Mouse (Mus musculus) forebrain, embryonic 14.5 days (tissue): ENCODE data around the gene Gm10217. TPM values are rescaled to one million over a fixed set of nuclear protein-coding genes. Genes with fewer than 3 reads are reported as not detected.

Experiments
- ATAC-seq: fragments of 200-750 bp; cut with Nextera tagmentation; 2 replicates; pipeline ENCODE4 v1.8.0; 2017; ENCODE audit warnings: mild to moderate bottlenecking, moderate library complexity
- DNase-seq: peaks from one replicate; pipeline ENCODE4 v3.0.0-alpha.2; 2015; ENCODE audit warnings: low spot score
- H3K27ac ChIP-seq: fragments of 300-500 bp; sonication (generic); 2 replicates; pipeline ENCODE4 v1.5.1; 2014; ENCODE audit warnings: low read depth, mild to moderate bottlenecking, control low read depth, low read length, moderate library complexity
- H3K27me3 ChIP-seq: fragments of 300-500 bp; sonication (generic); replicated peaks from 2 replicates; pipeline ENCODE4 v1.6.1; 2014; ENCODE audit warnings: low read length, control low read depth, mixed read lengths; ENCODE audit not compliant: control insufficient read depth, insufficient read depth
- H3K36me3 ChIP-seq: fragments of 300-500 bp; sonication (generic); 2 replicates; pipeline ENCODE4 v1.6.1; 2014; ENCODE audit warnings: low read length, control low read depth; ENCODE audit not compliant: control insufficient read depth, insufficient read depth
- H3K4me1 ChIP-seq: fragments of 300-500 bp; sonication (generic); 2 replicates; pipeline ENCODE4 v1.6.1; 2014; ENCODE audit warnings: antibody characterized with exemption, low read length, control low read depth; ENCODE audit not compliant: control insufficient read depth, insufficient read depth
- H3K4me2 ChIP-seq: fragments of 300-500 bp; sonication (generic); 2 replicates; pipeline ENCODE4 v1.6.1; 2014; ENCODE audit warnings: mild to moderate bottlenecking, control low read depth, low read length
- H3K4me3 ChIP-seq: fragments of 300-500 bp; sonication (generic); 2 replicates; pipeline ENCODE4 v1.5.1; 2014; ENCODE audit warnings: low read depth, low read length, control low read depth
- H3K9ac ChIP-seq: fragments of 300-500 bp; sonication (generic); 2 replicates; pipeline ENCODE4 v1.6.1; 2014; ENCODE audit warnings: mild to moderate bottlenecking, low read length, control low read depth, moderate library complexity
- H3K9me3 ChIP-seq: fragments of 300-500 bp; sonication (generic); replicated peaks from 2 replicates; pipeline ENCODE4 v1.6.1; 2016; ENCODE audit warnings: low read length, control low read depth, mixed read lengths; ENCODE audit not compliant: control insufficient read depth
- WGBS: fragments of 180-500 bp; shearing (Covaris S2); extraction: QIAGEN DNeasy Blood & Tissue Kit; methylation state at CpG from one replicate; pipeline ENCODE4 v1.1.7; 2014; 5-methylcytosine and 5-hydroxymethylcytosine counted together
- polyA plus RNA-seq: library from polyadenylated mRNA; unstranded; fragments of >200 nt; fragmentation: Nextera tagmentation; extraction: Ambion mirVana; gene quantifications from 2 replicates; pipeline ENCODE4 v1.2.1, GENCODE M21; 2014

Gene Gm10217
- polyA plus RNA-seq, 1 experiment from 2014 or later: not detected

GRCm38 (mm10) chr8:9886714-9887113, 22.7 kb downstream of the Gm10217 start:
- ATAC-seq (no peak), DNase-seq (no peak)
- H3K9ac ChIP-seq: no peak overlapping the region
- H3K27me3 ChIP-seq: no peaks in the 10 kb centered on the region
- H3K4me1 ChIP-seq: no peaks in the 10 kb centered on the region
- H3K4me2 ChIP-seq: no peak overlapping the region
- no peak overlapping the region for H3K4me3 ChIP-seq
- H3K36me3 ChIP-seq: no peaks in the 10 kb centered on the region
- no peaks in the 10 kb centered on the region for H3K9me3 ChIP-seq
- 35% methylated on average over 4 of the region's 4 CpGs for WGBS
- H3K27ac ChIP-seq: no peak overlapping the region

GRCm38 (mm10) chr8:9899199-9899598, 35.1 kb downstream of the Gm10217 start:
- no peaks in the 10 kb centered on the region for H3K9me3 ChIP-seq
- no peaks in the 10 kb centered on the region for H3K36me3 ChIP-seq
- no peak overlapping the region for H3K4me2 ChIP-seq
- DNase-seq (no peak), ATAC-seq (no peak)
- no peaks in the 10 kb centered on the region for H3K27me3 ChIP-seq
- no peaks in the 10 kb centered on the region for H3K4me1 ChIP-seq
- H3K9ac ChIP-seq: no peak overlapping the region
- H3K4me3 ChIP-seq: no peak overlapping the region
- WGBS: 88% methylated on average over 2 of the region's 2 CpGs
- H3K27ac ChIP-seq: no peak overlapping the region

- WGBS: 68% methylated on average over 3 of the region's 3 CpGs
- Histone ChIP-seq H3K4me2 (no peak overlapping the region), H3K27ac (no peak overlapping the region), H3K4me3 (no peak overlapping the region), H3K36me3 (no peaks in the 10 kb centered on the region), H3K4me1 (no peaks in the 10 kb centered on the region), H3K9ac (no peak overlapping the region), H3K9me3 (no peaks in the 10 kb centered on the region), H3K27me3 (no peaks in the 10 kb centered on the region)
- ATAC-seq (no peak), DNase-seq (peak; percentile 45)
Measured at GRCm38 (mm10) chr8:9899673-9900072, 35.6 kb downstream of the Gm10217 start.

Other genes with a start within 250 kb of the Gm10217 start
- gene Fam155a, start 93.1 kb upstream of the Gm10217 start, polyA plus RNA-seq: 12.1 and 14.0 TPM in 2 replicates
- 10.7 and 12.7 TPM in 2 replicates for gene Lig4, start 113.4 kb downstream of the Gm10217 start, polyA plus RNA-seq
- gene Abhd13, start 113.5 kb downstream of the Gm10217 start, polyA plus RNA-seq: 18.9 and 19.2 TPM in 2 replicates
- gene Tnfsf13b, start 142.2 kb downstream of the Gm10217 start, polyA plus RNA-seq: 0.09 and 0.22 TPM in 2 replicates